28 mouse cellular contexts compared by ENCODE assay signal in genomic region chr1:169840056-169840728, GRCm38 (mm10).
DNase-seq lines count a peak whose midpoint lies in the region; ATAC-seq and TF ChIP-seq lines count a peak whose summit lies in the region.
"Had no signal": no experiment of that assay in that cellular context is flagged by ENCODE, and none has a peak within 500 bp of the region (broad histone marks: within the 10 kb centered on the region; RNA-seq: fewer than 3 reads in every experiment).

No protein-coding gene starts in this region.

- 86% methylated on average over 6 of the region's 6 CpGs for WGBS in forebrain, embryonic 12.5 days
- WGBS in midbrain, embryonic 13.5 days, result 86% methylated on average over 6 of the region's 6 CpGs

- H3K9ac ChIP-seq in forebrain, embryonic 12.5 days, result no peak overlapping the region
- H3K9ac ChIP-seq in midbrain, embryonic 13.5 days (replicated peaks), result no peak overlapping the region
- H3K9ac ChIP-seq: embryonic facial prominence, embryonic 13.5 days; forebrain, postnatal 0 days; heart, embryonic 13.5 days; hindbrain, embryonic 14.5 days had no signal

- no peak overlapping the region for H3K4me3 ChIP-seq in left cerebral cortex, adult 2 months
- no peak overlapping the region for H3K4me3 ChIP-seq in myocyte
- no peak overlapping the region for H3K4me3 ChIP-seq in forebrain, embryonic 12.5 days (replicated peaks)
- no peak overlapping the region for H3K4me3 ChIP-seq in midbrain, embryonic 13.5 days (replicated peaks)
- H3K4me3 ChIP-seq: embryonic facial prominence, embryonic 10.5 days; embryonic facial prominence, embryonic 13.5 days; forebrain, embryonic 10.5 days; gastrocnemius, adult 2 months; heart, embryonic 13.5 days had no signal

- H3K9me3 ChIP-seq in forebrain, embryonic 12.5 days, result no peaks in the 10 kb centered on the region
- no peaks in the 10 kb centered on the region for H3K9me3 ChIP-seq in midbrain, embryonic 13.5 days
- H3K9me3 ChIP-seq: embryonic facial prominence, embryonic 10.5 days; embryonic facial prominence, embryonic 13.5 days; forebrain, embryonic 10.5 days; G1E; heart, embryonic 13.5 days had no signal

- H3ac ChIP-seq in myocyte (ENCODE audit: control insufficient read depth, insufficient read length), result no peak overlapping the region

- no peaks in the 10 kb centered on the region for H3K27me3 ChIP-seq in myocyte (ENCODE audit: control insufficient read depth, insufficient read depth, insufficient read length)
- no peaks in the 10 kb centered on the region for H3K27me3 ChIP-seq in forebrain, embryonic 12.5 days
- no peaks in the 10 kb centered on the region for H3K27me3 ChIP-seq in midbrain, embryonic 13.5 days
- H3K27me3 ChIP-seq: embryonic facial prominence, embryonic 13.5 days; heart, embryonic 13.5 days had no signal

- intact Hi-C loops in left cerebral cortex, adult 2 months (cut with DNase I), result loop anchor here (2.0 to 5.0 kb wide), 2 partner anchors 37 to 59 kb away; no protein-coding TSS in a partner anchor
- intact Hi-C loops in left cerebral cortex, postnatal 14 days (cut with DNase I), result no loop called here

- no peaks in the 10 kb centered on the region for H3K79me2 ChIP-seq in myocyte (ENCODE audit: control insufficient read depth, insufficient read depth)

- TF ChIP-seq POLR2A in myocyte (IDR thresholded peaks at IDR 0.05; ENCODE audit: insufficient read length, low read depth), result no peak

- no peak for DNase-seq in left cerebral cortex, adult 2 months (ENCODE audit: extremely low spot score in 1 of 2, low spot score in 2 of 2)
- no peak for DNase-seq in left cerebral cortex, postnatal 14 days (ENCODE audit: low spot score in 2 of 2)
- DNase-seq in NIH3T3 (ENCODE audit: low read depth), result peak; percentile 77
- DNase-seq: adrenal gland, adult 2 months; adrenal gland, postnatal 14 days; cerebellum, adult 11-12 months; cerebellum, adult 8-10 months; cerebellum, postnatal 10 days; cerebellum, postnatal 36 days; embryo, embryonic 11 days; forebrain, postnatal 0 days; gastrocnemius, adult 2 months; gastrocnemius, postnatal 14 days; heart, adult 18-20 months; heart, postnatal 14 days; heart, postnatal 4 days had no signal

- TF ChIP-seq CTCF in left cerebral cortex, adult 2 months (IDR thresholded peaks at IDR 0.05), result no peak

- peak overlapping the region; percentile 39 for H3K4me2 ChIP-seq in myocyte (ENCODE audit: low read depth)
- H3K4me2 ChIP-seq in forebrain, embryonic 12.5 days, result no peak overlapping the region
- no peak overlapping the region for H3K4me2 ChIP-seq in midbrain, embryonic 13.5 days (replicated peaks)
- H3K4me2 ChIP-seq: embryonic facial prominence, embryonic 13.5 days; heart, embryonic 13.5 days; hindbrain, embryonic 14.5 days had no signal

- H3K4me1 ChIP-seq in forebrain, embryonic 12.5 days, result 0 out of 2 replicates have a peak, but pooled peaks cover 3% of the 10 kb centered on the region
- no peaks in the 10 kb centered on the region for H3K4me1 ChIP-seq in midbrain, embryonic 13.5 days (replicated peaks)
- H3K4me1 ChIP-seq: embryonic facial prominence, embryonic 10.5 days; embryonic facial prominence, embryonic 13.5 days; heart, embryonic 13.5 days had no signal

- ATAC-seq in forebrain, embryonic 12.5 days (ENCODE audit: low FRiP score), result no peak
- no peak for ATAC-seq in midbrain, embryonic 13.5 days
- ATAC-seq: forebrain, embryonic 14.5 days; hindbrain, postnatal 0 days; intestine, postnatal 0 days had no signal

- H3K36me3 ChIP-seq in myocyte (ENCODE audit: control insufficient read depth, insufficient read depth), result no peaks in the 10 kb centered on the region
- no peaks in the 10 kb centered on the region for H3K36me3 ChIP-seq in forebrain, embryonic 12.5 days (replicated peaks)
- H3K36me3 ChIP-seq in midbrain, embryonic 13.5 days, result no peaks in the 10 kb centered on the region
- H3K36me3 ChIP-seq: embryonic facial prominence, embryonic 10.5 days; embryonic facial prominence, embryonic 13.5 days; forebrain, embryonic 10.5 days; G1E; heart, embryonic 13.5 days had no signal

- H3K27ac ChIP-seq in left cerebral cortex, adult 2 months, result peak overlapping the region; percentile 67
- no peak overlapping the region for H3K27ac ChIP-seq in forebrain, embryonic 12.5 days
- no peak overlapping the region for H3K27ac ChIP-seq in midbrain, embryonic 13.5 days
- H3K27ac ChIP-seq: embryonic facial prominence, embryonic 10.5 days; embryonic facial prominence, embryonic 13.5 days; forebrain, embryonic 10.5 days; gastrocnemius, adult 2 months; heart, embryonic 13.5 days; hindbrain, embryonic 14.5 days; hindbrain, postnatal 0 days had no signal

TF ChIP-seq in myocyte, 11 proteins besides CTCF, POLR2A, EP300 and RAD21:
- TF ChIP-seq REST (IDR thresholded peaks at IDR 0.05; ENCODE audit: insufficient read depth, insufficient read length), result no peak
- peak; percentile 76 for TF ChIP-seq USF1 (IDR thresholded peaks at IDR 0.05; ENCODE audit: low read depth)
TF ChIP-seq in myocyte: peak in this region for 1.
